Mouse (Mus musculus): ENCODE measurements at regions not wholly inside any gene's neighbourhood (a gene's known extent, or its start where the extent isn't known, plus 50 kb on each side); places are given as distances from the start of the nearest gene placed in this dataset.

- TF ChIP-seq CTCF (IDR thresholded peaks at IDR 0.05; ENCODE audit: low read depth, low read length) (no peak), POLR2A (IDR thresholded peaks at IDR 0.05; ENCODE audit: borderline replicate concordance, low read depth, low read length) (no peak)
- H3K4me1 ChIP-seq (ENCODE audit: control insufficient read depth, insufficient read depth, low read length) = no peaks in the 10 kb centered on the region
- H3K27ac ChIP-seq (ENCODE audit: insufficient read depth, low read depth, low read length) = peak overlapping the region; percentile 8; the same call in 1 of the 2 replicates
- H3K4me3 ChIP-seq (ENCODE audit: insufficient read depth, low read length) = no peak overlapping the region
These were observed 263.6 kb downstream of the Tmsb4x start for GRCm38 (mm10) chrX:166945476-166945875.

DNA sequence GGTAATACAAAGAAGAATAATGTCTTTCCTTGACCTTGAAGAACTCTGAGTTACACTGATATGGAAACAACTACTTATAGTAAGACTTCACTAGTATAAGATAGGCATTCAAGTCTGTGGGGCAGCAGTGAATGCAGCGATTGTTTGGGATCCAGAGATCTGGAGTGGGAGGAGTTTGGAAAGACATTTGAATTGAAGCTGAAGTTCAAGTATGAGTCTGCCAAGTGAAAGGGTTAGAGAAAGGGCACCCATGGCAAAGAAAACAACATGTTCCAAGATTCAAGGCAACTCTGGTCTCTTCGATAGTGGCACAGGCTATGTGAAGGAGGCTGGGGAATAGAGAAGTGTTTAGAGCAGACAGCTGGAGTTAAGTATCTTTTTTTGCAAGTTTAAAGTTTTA lies 275.3 kb downstream of the Tmsb4x start:
- TF ChIP-seq POLR2A (IDR thresholded peaks at IDR 0.05; ENCODE audit: borderline replicate concordance, low read depth, low read length) = no peak
- no peak for TF ChIP-seq CTCF (IDR thresholded peaks at IDR 0.05; ENCODE audit: low read depth, low read length)
- Histone ChIP-seq H3K4me3 (ENCODE audit: insufficient read depth, low read length) (no peak overlapping the region), H3K27ac (ENCODE audit: insufficient read depth, low read depth, low read length) (no peak overlapping the region), H3K4me1 (ENCODE audit: control insufficient read depth, insufficient read depth, low read length) (no peaks in the 10 kb centered on the region)

GRCm38 (mm10) chrX:166932472-166932871 lies 276.6 kb downstream of the Tmsb4x start:
- Histone ChIP-seq H3K4me1 (ENCODE audit: control insufficient read depth, insufficient read depth, low read length) (no peaks in the 10 kb centered on the region), H3K4me3 (ENCODE audit: insufficient read depth, low read length) (no peak overlapping the region), H3K27ac (ENCODE audit: insufficient read depth, low read depth, low read length) (no peak overlapping the region)
- TF ChIP-seq CTCF (IDR thresholded peaks at IDR 0.05; ENCODE audit: low read depth, low read length) (no peak), POLR2A (IDR thresholded peaks at IDR 0.05; ENCODE audit: borderline replicate concordance, low read depth, low read length) (no peak)

DNA sequence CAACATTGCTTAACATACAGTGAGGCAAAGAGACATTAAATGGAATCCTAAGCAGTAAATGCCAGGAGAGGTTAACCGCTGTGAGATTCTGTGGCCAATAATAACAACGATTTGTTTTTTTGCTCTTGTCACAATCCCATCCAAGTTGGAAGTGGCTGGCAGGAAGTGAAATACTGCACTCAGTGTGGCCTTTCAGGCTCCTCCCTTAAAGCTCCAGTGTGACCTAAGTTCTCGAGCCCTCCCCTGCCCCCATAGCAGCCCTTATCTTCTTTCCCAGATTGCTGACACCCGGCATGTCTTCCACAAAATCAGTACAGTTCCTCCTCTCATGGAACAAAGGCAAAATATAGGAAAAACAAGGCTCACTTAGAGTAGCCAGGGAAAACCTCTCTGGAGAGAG lies 278.1 kb downstream of the Tmsb4x start:
- H3K4me1 ChIP-seq (ENCODE audit: control insufficient read depth, insufficient read depth, low read length) = peaks cover 3% of the 10 kb centered on the region; the same call in 1 of the 2 replicates
- TF ChIP-seq POLR2A (IDR thresholded peaks at IDR 0.05; ENCODE audit: borderline replicate concordance, low read depth, low read length) = no peak
- no peak for TF ChIP-seq CTCF (IDR thresholded peaks at IDR 0.05; ENCODE audit: low read depth, low read length)
- no peak overlapping the region for H3K4me3 ChIP-seq (ENCODE audit: insufficient read depth, low read length)
- no peak overlapping the region for H3K27ac ChIP-seq (ENCODE audit: insufficient read depth, low read depth, low read length)

DNA sequence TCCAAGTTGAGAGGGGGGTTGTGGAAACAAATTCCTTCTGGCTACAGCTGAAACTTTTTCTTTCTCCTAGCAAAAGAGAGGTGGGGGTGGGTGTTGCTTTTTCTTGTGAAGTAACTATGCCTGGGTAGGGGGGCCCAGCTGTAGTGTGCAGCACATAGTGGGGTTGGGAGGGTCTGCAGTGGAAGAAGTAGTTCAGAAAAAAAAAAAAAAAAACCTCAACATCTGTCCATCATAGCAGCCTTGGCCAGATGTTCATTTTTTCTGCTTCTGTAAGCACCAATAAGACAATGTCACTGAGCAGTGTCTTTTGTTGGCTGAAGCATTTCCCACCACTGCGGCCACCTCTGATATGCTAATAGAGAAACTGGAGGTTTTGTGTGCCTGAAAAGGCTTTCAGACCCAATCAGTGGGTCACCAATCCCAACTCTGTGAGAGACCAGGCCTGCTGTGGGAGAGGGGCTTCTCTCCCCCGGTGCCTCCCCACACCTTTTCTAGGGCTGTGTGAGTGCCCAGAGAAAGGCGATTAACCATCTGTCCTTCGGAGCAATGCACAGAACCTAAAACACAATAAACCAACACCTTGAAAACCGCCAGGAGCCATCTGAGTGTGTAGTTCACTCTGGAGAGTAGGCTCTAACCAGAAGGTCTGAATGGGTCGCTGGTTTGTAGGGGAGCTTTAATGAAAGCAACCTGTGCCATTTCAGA lies 279.2 kb downstream of the Tmsb4x start:
- no peak overlapping the region for H3K4me3 ChIP-seq (ENCODE audit: insufficient read depth, low read length)
- H3K4me1 ChIP-seq (ENCODE audit: control insufficient read depth, insufficient read depth, low read length) = peaks cover 3% of the 10 kb centered on the region; the same call in 1 of the 2 replicates
- no peak overlapping the region for H3K27ac ChIP-seq (ENCODE audit: insufficient read depth, low read depth, low read length)
- TF ChIP-seq CTCF (IDR thresholded peaks at IDR 0.05; ENCODE audit: low read depth, low read length) (no peak), POLR2A (IDR thresholded peaks at IDR 0.05; ENCODE audit: borderline replicate concordance, low read depth, low read length) (no peak)

DNA sequence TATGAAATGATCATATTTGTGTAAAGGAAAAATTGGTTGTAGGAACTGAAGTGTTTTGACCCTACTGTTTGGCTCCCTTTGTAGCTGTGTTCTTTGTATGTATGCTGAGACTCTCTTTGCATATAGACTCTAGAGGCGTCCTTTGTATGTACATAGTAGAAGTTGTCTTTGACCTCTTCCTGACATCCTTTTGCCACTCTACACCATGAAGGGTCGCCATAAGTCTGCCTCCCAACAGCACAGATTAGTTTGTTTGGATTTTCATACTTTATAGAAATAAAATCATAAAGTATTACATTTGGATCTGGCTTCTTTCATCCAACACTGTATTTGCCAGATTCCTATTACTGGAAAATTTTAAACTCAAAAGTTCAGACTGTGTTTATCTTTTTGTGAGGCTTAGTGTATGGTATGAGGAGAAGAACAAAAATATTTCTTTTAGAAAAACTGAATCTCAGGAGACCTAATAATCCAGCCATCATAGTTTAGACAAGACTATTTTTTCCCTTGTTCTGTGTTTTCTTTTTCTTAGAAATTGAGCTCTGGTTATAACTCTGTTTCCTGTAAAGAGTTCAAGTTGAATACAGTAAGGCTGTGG lies 293.7 kb downstream of the Tmsb4x start:
- Histone ChIP-seq H3K4me3 (ENCODE audit: insufficient read depth, low read length) (no peak overlapping the region), H3K27ac (ENCODE audit: insufficient read depth, low read depth, low read length) (no peak overlapping the region), H3K4me1 (ENCODE audit: control insufficient read depth, insufficient read depth, low read length) (no peaks in the 10 kb centered on the region)
- no peak for TF ChIP-seq POLR2A (IDR thresholded peaks at IDR 0.05; ENCODE audit: borderline replicate concordance, low read depth, low read length)
- TF ChIP-seq CTCF (IDR thresholded peaks at IDR 0.05; ENCODE audit: low read depth, low read length) = no peak

- no peak for TF ChIP-seq CTCF (IDR thresholded peaks at IDR 0.05; ENCODE audit: low read depth, low read length)
- TF ChIP-seq POLR2A (IDR thresholded peaks at IDR 0.05; ENCODE audit: borderline replicate concordance, low read depth, low read length) = no peak
- Histone ChIP-seq H3K27ac (ENCODE audit: insufficient read depth, low read depth, low read length) (no peak overlapping the region), H3K4me3 (ENCODE audit: insufficient read depth, low read length) (no peak overlapping the region), H3K4me1 (ENCODE audit: control insufficient read depth, insufficient read depth, low read length) (no peaks in the 10 kb centered on the region)
These were observed 302.5 kb downstream of the Tmsb4x start for GRCm38 (mm10) chrX:166906602-166907001.

DNA sequence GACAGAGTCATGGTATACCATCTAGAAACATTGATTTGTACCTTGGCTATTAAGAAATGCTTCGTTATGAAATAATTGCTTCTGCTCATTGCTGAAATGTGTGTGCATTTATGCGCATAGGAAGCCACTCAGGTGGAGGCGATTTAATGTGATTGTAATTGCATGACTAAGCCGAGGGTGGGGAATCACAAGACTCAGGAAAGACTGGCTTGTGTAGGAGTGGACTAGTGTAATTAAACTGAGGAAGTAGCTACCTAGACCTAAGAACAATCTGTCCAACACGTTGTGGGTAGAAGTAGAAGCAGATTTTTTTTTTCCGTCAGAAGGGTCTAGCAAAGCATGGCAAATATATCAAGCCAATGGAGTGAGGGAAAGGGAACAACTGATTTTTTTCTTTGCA lies 308.4 kb downstream of the Tmsb4x start:
- Histone ChIP-seq H3K4me3 (ENCODE audit: insufficient read depth, low read length) (no peak overlapping the region), H3K4me1 (ENCODE audit: control insufficient read depth, insufficient read depth, low read length) (no peaks in the 10 kb centered on the region), H3K27ac (ENCODE audit: insufficient read depth, low read depth, low read length) (no peak overlapping the region)
- no peak for TF ChIP-seq CTCF (IDR thresholded peaks at IDR 0.05; ENCODE audit: low read depth, low read length)
- TF ChIP-seq POLR2A (IDR thresholded peaks at IDR 0.05; ENCODE audit: borderline replicate concordance, low read depth, low read length) = no peak

DNA sequence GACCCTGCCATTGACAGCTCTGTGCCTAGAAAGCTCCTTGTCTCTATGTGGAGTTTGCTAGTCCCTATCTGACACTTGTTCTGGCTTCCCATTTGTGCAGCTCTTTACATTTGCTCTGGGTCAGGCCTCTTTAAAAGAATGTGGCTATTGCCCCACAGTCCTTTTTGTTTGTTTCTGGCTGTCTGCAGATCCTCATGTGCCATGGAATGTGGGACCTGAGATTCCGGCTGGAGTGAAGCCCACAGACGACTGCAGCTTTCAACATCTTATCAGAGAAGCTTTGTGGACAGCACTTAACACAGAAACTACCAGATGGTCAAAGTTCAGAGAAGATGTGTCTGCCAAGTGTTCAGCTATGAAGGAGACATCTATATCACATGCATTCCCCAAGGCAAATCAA lies 309.7 kb upstream of the Egfl6 start:
- Histone ChIP-seq H3K4me1 (ENCODE audit: control insufficient read depth, insufficient read depth, low read length) (no peaks in the 10 kb centered on the region), H3K27ac (ENCODE audit: insufficient read depth, low read depth, low read length) (no peak overlapping the region), H3K4me3 (ENCODE audit: insufficient read depth, low read length) (no peak overlapping the region)
- no peak for TF ChIP-seq POLR2A (IDR thresholded peaks at IDR 0.05; ENCODE audit: borderline replicate concordance, low read depth, low read length)

GRCm38 (mm10) chrX:166886417-166886816 lies 300.9 kb upstream of the Egfl6 start:
- Histone ChIP-seq H3K4me3 (ENCODE audit: insufficient read depth, low read length) (no peak overlapping the region), H3K27ac (ENCODE audit: insufficient read depth, low read depth, low read length) (no peak overlapping the region), H3K4me1 (ENCODE audit: control insufficient read depth, insufficient read depth, low read length) (no peaks in the 10 kb centered on the region)
- no peak for TF ChIP-seq CTCF (IDR thresholded peaks at IDR 0.05; ENCODE audit: low read depth, low read length)
- TF ChIP-seq POLR2A (IDR thresholded peaks at IDR 0.05; ENCODE audit: borderline replicate concordance, low read depth, low read length) = no peak

Measured in bone marrow macrophage, adult 2 months (primary cell).